Mouse (Mus musculus) heart, adult 8-10 months (tissue): ENCODE data around the gene Cd2ap. TPM values are rescaled to one million over a fixed set of nuclear protein-coding genes. Genes with fewer than 3 reads are reported as not detected.

ENCODE experiments used
- DNase-seq: peaks from one replicate; pipeline ENCODE4 v3.0.0; 2022; ENCODE audit warnings: low spot score
- total RNA-seq, 4 experiments: library from RNA; stranded (reverse); gene quantifications; 2 replicates each; pipeline ENCODE4 v1.2.4; 2022

Gene Cd2ap
- total RNA-seq, 4 experiments from 2014 or later = 15.8 to 19.3 (median 17.6) TPM

DNA sequence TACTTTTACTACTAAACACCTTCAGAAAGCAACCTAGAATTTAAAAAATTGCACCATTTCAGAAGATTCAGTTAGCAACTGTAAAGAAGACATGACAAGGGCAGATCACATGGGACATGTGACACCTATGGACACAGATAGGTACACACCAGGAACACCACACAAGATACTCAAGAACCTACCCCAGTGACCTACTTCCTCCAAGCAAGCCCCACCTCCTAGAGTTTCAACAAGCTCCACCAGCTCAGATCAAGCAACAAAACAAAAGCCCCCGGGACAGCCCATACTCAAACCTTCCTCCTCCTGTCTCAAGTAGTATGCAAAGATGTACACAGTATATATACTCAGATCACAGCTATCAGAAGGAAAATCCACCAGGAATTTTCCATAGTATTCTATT is 16.1 kb downstream of the Cd2ap start:
- no peak for DNase-seq

DNA sequence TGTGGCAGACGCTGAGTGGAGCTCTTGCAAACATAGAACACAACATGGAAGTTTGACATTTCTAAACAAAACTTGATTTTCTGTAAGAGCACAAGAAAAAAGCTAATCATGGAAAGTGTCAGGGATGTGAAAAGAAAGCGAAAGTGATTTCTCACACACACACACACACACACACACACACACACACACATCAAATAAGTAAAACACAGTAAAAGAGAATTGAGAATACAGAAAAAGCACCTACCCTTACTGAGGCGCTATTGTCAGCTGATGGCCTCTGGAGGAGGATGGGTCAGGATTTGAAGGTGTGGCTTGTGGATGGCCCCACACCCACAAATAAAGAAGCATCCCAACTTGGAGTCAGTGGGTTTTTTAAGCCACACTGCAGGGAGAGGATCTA is 19.0 kb downstream of the Cd2ap start:
- DNase-seq = no peak

DNA sequence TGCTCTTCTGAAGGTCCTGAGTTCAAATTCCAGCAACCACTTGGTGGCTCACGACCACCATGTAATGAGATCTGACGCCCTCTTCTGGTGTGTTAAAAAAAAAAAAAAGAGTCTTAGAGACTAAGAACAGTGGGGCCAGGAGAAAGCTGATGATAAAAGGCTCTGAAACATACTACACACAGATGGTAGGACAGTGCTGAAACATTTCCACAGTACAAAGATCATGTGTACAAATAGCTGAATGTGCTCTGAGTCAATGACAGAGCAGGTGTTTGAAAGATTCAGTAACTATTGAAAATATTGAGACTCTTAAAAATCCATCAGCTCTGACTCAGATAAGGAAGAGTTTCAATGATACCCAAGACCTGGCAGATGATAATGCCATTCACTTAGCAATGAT is 29.4 kb downstream of the Cd2ap start:
- DNase-seq = no peak

DNA sequence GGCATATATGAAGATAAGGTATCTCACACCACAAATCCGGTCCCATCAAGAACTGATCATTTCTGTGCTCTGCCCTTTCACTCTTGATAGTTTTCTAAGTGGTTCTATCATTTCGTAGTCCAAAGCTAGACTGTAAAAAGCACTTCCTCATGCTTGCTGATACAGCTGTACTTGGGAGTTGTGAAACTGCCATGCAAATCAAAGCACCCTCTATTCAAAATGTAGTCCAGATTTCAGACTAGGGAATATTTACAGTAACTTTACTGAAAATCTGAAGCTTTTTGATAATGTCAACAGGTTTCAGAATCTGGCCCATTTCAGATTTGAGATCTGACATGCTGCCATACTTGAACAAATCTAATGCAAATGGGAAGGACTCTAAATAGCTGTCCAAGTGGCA is 39.3 kb downstream of the Cd2ap start:
- no peak for DNase-seq

DNA sequence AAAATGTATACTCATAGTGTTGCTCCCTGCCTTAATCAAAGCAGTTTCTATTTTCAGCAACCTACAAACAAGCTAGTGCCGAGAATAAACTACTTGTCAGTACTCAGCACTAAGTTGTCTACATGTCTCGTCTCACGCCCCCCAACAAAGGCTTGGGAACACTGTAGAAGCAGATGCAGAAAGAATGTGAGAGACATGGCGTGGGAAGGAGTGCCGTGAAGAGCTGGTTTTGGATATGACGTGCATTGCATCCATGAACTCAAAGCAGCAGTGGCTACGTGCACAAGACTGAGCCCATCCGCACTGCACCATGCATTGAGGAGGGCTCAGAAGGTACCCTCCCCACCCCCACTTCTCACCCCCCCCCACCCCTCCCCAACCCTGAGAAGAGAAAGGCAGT is 53.7 kb downstream of the Cd2ap start:
- DNase-seq = no peak

DNA sequence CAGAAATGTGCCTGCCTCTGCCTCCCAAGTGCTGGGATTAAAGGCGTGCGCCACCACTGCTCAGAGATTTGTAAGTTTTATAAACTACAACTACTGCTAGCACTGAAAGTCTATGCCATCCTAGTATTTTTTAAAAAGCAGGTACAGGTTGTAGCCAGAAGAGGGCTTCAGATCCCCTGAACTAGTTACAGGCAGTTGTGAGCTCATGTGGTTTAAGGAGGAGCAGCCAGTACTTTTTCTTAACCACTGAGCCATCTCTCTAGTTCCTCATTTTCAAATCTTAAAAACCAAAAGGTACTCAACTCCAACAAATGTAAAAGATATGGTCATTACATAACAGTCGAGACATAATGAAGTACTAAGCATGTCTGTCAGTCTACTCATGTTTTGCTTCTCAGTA is 61.1 kb downstream of the Cd2ap start:
- no peak for DNase-seq

DNA sequence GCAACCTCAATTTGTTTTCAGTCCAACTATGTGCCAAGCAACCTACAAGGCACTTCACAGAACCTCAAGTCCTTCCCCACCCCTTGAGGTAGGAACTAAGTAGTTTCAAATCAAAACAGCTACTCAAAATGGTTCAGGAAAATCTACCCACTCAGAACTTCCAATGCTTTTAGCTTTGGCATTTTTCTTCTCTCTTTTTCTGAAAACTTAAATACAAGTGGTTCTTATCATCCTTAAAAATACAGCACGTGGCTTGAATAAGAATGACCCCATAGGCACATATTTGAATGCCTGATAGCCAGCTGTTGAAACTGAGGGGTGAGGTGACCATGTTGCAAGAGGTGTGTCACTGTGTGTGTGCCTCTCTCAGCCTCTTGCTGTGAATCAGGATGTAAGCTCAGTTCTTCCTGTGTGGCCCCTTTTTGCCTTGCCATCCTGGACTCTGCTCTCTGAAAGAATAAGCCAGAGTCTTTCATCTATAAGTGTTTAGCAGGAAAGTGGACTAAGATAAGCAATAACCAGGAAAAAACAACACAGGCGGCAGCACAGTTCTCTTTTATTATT is 84.0 kb downstream of the Cd2ap start:
- DNase-seq = no peak

DNA sequence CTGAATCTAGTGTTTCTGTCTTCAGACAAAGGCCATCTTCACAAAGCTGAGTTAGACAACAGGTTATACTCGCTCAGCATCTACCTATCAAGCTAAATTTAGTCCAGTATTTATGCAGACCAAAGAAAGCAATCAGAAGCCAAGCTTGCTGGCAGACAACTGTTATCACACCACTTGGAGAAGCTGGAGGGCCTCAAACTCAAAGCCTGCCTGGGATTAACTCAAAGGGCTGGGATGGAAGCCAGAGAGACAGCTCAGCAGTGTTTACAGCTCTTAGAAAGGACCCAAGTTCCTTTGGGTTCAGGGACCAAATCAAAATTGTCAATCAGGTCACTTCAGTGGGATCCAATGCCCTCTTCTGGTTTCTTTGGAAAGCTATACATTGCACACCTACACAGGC is 85.7 kb downstream of the Cd2ap start:
- peak; percentile 26 for DNase-seq

DNA sequence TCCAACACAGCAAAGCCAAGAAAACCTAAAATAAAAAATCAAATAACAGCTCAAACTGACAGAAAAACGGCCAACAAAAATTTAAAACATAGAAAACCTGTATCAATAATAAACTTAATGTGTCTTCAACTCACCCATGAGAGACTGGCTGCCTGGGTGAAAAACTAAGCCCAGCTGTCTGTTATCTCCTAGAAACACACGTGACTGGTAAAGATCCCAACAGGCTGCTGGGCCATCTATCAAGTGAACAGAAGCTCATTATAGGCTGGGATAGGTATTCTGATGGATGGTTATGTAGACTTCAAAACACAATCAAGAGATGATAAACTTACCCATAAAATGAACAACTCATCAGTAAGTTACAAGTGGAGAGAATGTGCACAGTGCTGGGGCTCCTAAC is 86.7 kb downstream of the Cd2ap start:
- no peak for DNase-seq

DNA sequence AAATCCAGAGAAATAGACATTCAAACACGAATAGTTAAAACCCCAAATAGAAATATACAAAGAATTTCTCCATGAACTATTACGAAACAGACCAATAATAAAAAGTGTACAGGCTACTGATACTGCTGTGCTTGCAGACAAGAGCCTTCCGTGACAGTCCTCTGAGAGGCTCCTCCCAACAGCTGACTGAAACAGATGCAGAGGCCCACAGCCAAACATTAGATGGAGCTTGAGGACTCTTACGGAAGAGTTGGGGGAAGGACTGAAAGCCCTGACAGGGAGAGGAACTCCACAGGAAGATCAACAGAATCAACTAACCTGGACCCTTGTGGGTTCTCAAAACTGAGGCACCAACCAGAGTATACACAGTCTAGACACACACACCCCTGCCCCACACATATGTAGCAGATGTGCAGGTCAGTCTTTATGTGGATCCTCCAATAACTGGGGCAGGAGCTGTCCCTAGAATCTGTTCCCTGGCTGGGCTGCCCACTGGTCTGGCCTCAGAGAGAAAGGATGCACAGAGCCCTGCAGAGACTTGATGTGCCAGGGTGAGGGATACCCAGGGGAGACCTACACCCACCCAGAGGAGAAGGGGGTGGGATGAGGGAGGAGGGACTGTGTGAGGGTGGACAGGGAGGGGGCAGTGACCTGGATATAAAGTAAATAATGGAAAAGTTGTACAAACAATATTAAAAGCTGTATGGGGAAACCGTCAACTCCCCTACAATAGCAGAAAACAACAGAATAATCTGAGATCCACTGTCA is 87.6 kb downstream of the Cd2ap start:
- peak; percentile 19 for DNase-seq

DNA sequence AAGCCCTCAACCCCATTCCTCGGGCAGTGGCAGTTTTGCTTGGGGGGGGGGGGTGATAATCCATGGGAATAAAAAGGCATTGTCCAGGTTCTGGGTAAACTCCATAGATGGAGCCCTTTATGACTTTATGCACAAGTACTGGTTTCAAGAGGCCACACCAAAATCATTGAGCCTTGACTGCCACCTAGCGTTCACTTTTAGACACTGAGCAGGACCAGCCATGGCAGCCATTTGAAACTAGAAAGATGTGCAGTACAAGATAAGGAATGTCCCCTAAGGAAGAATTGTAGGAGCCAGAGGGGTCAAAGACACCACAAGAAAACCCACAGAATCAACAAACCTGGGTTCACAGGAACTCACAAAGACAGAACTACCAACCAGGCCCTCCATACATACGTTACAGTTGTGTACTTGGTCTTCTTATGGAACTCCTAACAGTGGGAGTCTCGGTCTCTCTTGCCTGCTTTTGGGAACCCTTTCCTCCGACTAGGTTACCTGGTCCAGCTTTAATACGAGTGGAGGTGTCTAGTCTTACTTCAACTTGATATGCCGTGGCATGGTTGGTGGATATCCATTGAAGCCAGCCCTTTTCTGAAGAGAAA is 94.2 kb downstream of the Cd2ap start:
- peak; percentile 53 for DNase-seq

DNA sequence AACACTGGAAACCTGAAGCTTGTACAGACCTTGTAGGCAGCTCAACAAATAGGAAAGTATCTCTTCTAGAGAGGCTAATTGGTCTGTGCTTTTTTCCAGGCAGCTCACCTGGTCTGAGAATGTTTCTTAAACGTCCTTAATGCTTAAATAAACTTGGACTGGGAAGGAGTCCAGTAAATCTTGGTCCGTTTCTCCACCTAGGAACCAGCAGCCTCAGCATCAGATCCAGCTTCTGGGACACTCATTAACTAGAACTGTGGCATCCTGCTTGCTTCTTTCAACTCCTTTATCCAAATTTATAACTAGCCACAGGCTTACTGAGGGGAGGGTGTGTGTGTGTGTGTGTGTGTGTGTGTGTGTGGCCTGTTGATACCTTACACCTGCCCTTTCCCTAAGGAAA is 122.7 kb downstream of the Cd2ap start:
- no peak for DNase-seq

DNA sequence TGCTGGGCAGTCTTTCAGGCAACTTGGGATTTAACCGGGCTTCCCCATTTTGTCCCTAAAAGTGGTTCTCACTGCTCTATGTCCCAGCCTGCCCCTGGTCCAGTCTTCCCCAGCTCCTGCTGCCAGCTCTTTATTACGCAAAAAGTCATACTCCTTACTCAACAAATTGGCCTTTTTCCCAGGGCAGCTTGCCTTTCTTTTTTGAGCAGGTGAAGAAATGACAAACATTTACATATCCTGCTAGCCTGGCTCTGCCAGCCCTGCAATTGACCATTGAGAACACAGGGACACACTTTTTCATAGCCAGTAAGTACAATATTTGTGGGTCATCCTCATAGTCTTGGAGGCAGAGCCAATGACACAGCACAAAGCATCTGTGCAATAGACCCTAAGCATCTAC is 124.3 kb downstream of the Cd2ap start:
- DNase-seq = peak; percentile 48

DNA sequence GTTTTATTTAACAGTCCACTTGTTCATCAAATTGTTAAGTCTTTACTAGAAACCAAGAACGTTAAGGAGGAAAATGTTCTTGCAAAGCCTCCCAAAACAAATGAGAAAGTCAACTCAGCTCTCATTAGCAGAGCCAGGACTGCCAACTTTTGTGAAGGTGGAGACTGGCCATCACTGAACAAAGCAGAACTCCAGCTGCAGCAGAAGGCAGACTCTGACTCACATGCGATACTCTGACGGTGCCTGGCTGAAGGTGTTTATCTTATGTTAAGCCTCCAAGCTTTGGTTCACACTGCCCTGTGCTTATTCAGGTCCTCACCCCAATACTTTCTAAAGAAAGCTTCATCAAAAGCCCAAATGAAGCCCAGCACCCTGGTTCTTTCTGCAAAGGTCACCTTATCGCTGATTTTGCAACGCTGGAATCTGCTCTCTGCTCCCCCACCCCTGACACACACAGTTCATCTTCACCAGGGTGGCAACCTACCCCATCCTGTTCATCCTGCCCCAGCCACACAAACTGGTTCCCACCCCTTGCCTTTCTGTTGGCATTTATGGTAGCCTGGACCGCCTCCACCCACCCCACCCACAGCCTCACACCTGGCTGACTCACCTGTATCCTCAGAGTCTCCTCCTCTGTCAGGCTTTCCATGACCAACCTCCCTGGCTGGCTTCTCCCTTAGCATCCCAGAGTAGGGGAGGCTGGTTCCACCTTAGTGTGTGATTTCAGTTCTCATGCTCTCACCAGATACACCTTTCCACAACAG is 130.6 kb downstream of the Cd2ap start:
- no peak for DNase-seq

Other genes starting within 250 kb of the Cd2ap start
- gene Adgrf4, start 184.4 kb downstream of the Cd2ap start, total RNA-seq = under 1 TPM; 0.09 to 0.56 (median 0.20) TPM
- gene Adgrf2, start 134.5 kb downstream of the Cd2ap start, total RNA-seq = under 1 TPM; 0.08 to 0.29 (median 0.16) TPM
- gene Tnfrsf21, start 139.9 kb upstream of the Cd2ap start, total RNA-seq = 10 to 100 TPM in 2 of 4 experiments, 1 to 10 TPM in 2; 7.1 to 13.9 (median 10.4) TPM